Mouse (Mus musculus): ENCODE data around the gene Hivep3.
A peak's percentile ranks its signal among the peaks of the same experiment; 100 is the strongest.

The Hivep3 gene

DNA sequence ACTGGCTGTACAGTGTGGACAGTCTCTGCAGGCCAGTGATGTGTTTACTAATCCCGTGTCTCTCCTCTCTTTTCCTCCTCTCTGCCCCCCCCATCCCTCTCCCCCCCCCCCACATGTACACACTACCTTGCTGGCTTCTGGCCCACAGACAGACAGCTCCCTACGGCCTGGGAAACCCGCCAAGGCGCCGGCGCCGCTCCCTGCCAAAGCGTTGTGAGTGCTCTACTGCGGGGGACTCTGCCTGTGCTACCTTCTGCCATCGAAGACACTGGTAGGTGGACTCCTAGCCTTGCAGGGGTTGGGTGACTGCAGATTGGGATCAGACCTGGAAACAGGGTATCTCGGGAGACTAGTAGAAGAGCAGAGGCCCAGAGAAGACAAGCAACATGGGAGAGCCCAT is 429.7 kb downstream of the Hivep3 start:
- peak; percentile 91 for DNase-seq

DNA sequence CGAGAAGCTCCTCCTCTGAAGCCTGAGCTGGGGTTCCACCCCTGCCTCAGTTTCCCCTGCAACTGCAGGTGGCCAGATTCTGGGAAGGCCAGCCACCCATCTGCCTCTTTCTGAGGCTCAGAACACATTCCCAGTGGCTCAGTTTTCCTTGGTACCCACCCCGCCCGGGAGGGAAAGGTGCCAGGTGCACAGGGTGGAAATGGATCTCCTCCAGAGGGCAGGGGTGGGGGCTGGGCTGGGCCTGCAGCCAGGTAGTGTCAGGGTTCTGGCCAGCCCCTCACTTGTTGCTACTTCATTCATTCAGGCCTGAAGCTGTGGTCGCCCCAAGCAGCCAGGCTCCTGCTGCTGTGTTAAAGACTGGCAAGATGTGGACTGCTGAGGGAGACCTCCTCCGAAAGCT is 430.7 kb downstream of the Hivep3 start:
- DNase-seq = no peak

DNA sequence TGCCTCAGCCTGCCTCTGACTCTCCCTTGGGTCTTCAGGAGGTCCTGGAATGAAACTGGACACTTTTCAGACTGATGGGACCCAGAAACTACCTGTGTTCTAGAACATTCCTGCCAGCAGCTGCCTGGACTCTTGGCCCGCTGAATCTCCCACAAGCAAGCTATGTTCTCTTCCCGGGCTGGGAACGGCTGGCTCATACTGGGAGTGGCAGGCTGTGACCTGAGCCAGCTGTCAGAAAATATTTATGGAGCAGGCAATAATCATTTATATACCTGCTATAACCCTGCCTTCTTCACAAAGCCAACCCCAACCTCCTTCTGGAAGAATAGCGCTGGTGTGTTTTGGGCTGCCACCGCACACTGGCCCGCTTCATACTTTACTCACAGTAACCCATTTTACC is 434.2 kb downstream of the Hivep3 start:
- DNase-seq = no peak

DNA sequence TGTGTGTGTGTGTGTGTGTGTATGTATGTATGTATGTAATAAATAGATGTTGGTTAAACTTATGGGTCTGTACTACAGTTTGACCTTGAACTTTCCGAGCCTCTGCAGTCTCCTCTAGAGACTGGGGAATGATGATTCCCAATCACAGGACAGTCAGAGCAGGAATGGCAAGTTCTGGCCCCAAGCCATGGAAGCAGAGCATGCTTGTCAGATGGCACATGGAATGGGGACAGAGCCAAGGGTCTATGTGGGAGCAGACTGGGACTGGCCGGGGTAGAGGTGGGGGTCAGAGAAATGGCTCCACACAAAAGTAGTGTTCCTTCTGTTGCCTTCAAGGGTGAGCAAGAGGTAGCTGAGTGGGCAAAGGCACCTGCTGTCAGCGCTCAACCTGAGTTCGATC is 434.8 kb downstream of the Hivep3 start:
- no peak for DNase-seq

DNA sequence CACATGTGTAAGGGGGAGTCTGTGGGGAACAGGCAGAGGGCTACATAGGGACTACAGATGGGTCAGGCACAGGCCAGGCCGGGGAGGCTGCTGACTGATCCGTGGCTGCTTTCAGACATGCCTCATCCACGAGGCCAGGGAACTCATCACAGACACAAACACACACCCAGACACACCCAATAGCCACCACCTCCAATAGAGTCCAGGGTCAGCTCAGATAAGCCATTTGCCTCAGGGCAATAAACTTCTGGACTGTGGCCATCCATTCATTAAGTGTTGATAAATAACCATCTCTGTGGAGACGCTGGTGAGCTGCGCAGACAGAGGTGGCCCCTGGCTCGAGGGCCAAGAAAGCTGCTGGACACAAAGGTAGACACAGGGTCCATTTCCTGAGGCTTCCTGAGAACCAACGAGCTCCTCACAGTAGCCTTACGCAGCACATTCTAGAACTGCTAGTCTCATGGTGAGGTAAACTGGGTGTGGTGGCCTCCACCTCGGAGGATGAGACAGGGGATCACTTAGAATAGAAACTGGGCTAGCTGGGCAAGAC is 436.9 kb downstream of the Hivep3 start:
- DNase-seq = no peak

DNA sequence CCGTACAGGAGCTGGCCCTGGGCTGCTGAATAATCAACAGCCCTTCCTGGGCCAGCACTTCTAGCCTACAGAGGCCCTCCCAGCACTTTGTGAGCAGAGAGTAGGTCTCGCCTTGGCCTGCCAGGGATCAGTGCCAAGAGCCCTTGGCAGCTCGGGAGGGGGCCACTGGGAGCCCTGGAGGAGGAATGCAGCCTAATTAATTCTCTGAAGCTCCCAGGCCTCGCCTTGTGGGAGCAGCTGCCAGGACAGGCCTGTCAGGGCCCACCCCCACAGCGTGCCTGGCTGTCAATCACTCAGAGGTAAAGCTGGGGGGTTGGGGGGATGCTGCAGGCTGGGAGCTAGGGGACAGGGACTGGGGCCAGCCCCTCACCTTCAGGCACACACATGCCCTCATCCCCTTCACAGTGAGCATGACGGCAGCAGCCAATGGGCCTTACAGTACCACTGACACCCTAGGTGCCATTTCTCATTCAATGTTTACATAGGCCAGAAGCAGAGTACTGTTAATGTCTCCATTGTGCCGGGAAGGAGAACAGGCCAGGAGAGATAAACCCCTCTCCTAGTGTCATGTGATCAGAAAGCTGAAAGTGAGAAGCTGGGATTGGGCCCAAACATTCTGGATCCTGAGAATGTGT is 438.6 kb downstream of the Hivep3 start:
- no peak for DNase-seq

DNA sequence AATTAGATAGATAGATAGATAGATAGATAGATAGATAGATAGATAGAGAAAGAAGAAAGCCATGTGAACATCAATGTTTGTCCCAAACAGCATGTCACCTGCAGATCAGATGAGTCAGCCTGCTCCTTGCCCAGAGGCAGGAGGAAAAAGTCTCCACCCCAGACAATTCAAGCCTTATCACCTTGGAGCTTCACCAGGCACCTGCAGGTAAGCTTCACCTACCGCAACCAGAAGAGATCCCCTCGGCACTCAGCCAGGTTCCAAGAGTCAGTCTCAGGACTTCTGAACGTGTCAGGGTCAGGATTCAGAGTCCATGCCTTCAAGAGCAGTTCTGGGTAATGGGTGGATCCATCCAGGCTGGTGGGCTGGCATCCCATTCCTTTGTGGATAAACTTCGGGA is 445.5 kb downstream of the Hivep3 start:
- no peak for DNase-seq

DNA sequence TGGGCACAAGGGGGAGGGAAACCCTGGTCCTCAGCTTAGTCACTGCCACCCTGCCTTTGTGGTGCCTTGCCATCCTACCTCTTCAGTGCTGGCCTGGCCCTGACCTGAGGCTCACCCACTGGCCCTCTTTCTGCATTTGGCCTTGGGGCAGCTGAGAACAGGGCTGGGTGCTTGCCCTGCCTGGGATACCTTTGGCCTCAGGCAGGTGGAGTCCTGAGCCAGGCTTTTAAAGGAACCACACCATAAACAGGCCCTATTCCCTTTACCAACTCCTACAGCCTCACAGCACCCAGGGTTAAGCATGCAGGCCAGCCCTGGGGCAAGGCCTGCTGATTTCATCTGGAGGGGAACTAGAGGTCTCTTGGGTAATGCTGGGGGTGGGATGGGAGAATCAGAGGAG is 447.0 kb downstream of the Hivep3 start:
- DNase-seq = no peak

DNA sequence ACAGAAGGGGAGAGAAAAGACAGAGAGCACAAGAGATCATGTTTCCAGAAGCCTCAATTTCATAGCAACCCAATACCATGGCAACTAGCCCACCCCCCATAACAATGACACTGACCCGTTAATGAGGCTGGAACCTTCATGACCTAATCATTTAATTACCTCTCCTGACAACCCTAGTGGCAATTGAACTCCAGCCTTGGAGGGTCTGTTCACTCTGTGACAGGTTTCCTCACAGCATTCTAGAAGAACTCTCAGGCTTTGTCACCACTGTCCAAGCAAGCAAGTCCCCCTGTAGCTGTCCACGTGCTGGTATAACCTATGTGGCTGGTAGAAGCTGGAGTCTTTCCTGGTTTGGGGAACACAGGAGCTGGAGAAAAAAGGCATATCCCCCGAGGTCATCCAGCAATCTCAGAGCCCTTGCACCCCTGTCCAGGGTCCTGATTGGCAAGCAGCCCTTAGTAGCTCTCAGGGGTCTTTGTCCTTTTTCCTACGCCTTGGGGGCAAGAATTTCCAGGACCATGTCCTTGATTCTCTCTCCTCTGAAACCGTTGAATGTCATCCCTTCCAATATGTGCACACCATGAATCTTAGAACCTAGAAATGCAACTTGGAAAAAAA is 450.9 kb downstream of the Hivep3 start:
- DNase-seq = no peak

DNA sequence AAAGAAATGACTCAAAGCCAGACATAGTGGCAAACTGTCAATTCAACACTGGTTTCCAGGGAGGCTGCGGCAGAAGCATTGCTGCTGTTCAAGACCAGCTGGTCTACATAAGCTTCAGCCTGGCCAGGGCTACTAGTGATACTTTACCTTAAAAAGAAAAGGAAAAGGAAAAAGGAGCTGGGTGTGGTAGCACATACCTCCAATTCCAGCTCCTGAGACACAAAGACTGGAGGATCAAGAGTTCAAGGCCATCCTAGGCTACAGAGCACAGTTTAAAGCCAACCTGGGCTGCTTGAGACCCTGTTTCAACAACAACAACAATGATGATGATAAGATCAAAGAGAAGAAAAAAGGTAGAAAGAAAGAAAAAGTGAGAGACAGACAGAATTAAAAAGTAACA is 452.9 kb downstream of the Hivep3 start:
- DNase-seq = no peak

DNA sequence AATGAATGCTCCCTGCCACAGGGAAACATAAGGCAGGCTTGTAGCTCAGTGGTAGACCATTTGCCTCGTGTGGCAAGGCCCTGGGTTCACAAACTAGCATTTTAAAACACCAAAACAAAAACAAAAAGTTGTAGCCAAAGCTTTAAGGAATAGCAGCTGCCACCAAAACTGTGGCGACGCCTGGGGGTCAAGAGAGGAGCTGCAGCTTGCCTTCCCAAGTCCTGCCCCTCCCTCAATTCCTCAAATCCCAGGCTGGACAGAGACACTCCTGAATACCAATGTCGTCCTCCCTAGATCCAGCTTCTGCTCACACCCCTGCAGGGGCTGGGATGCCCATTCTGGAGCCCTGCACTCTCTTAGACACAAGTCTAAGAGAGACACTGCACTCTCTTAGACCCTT is 453.4 kb downstream of the Hivep3 start:
- DNase-seq = no peak

Data from cerebellum, adult 11-12 months (tissue).